Mouse (Mus musculus) bone marrow, adult 2 months (tissue): Measurements from ENCODE around the gene Foxj2.

Source experiments
- CTCF ChIP-seq: fragments of 200-500 bp; IDR thresholded peaks from 2 replicates; pipeline ENCODE4 v1.5.1; 2011; ENCODE audit warnings: low read length, control low read depth; ENCODE audit not compliant: control insufficient read depth, insufficient read depth
- POLR2A ChIP-seq: fragments of 200-500 bp; IDR thresholded peaks from 2 replicates; pipeline ENCODE4 v1.6.1; 2011; ENCODE audit warnings: low read depth, mild to moderate bottlenecking, control low read depth, low read length, borderline replicate concordance; ENCODE audit not compliant: control insufficient read depth

DNA sequence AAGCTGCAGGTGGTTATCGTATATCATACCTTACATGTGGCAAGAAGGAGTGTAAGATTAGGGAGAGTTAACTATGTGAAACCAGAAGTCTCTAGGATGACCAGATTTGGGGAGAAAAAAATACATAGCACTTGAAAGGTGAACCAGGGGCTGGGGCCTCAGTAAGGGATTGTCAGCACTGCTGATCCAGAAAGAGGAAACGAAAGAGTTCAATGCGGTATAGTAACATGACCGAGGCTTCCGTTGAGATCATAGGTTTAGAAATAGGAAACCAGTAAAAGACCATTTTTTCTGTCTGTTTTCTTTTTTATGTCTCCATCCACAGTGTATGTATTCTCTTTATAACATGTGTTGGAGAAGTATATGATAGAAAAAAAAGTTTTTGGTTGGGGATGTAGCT, 53.1 kb downstream of the Foxj2 start:
- no peak for TF ChIP-seq POLR2A
- TF ChIP-seq CTCF, result no peak
